Mouse (Mus musculus): Measurements from ENCODE around the gene Fgf14. TPM values are rescaled to one million over a fixed set of nuclear protein-coding genes. Genes with fewer than 3 reads are reported as not detected.
A peak's percentile ranks its signal among the peaks of the same experiment; 100 is the strongest.
"Not testable (repeated sequence)": the region's sequence is repeated elsewhere in the genome, so short reads cannot be mapped to it uniquely, and the experiment has no call there.

The Fgf14 gene
- total and polyA plus RNA-seq, 3 experiments, result 0.11 TPM; not detected in 2

GRCm38 (mm10) chr14:124446096-124446840 lies 230.7 kb downstream of the Fgf14 start:
- DNase-seq (ENCODE audit: low spot score) (no peak), ATAC-seq (ENCODE audit: extremely low read depth, insufficient number of reproducible peaks, low FRiP score, poor library complexity, severe bottlenecking) (no peak)
- no peaks in the 10 kb centered on the region for H3K27me3 ChIP-seq (ENCODE audit: insufficient read depth, low read length)
- H3K36me3 ChIP-seq (replicated peaks), result no peaks in the 10 kb centered on the region
- H3K9me3 ChIP-seq (replicated peaks), result no peaks in the 10 kb centered on the region
- TF ChIP-seq GATA1 (IDR thresholded peaks at IDR 0.05; ENCODE audit: borderline replicate concordance, low read length) (no peak), CTCF (IDR thresholded peaks at IDR 0.05; ENCODE audit: low read depth, low read length) (no peak), POLR2AphosphoS5 (IDR thresholded peaks at IDR 0.05; ENCODE audit: insufficient replicate concordance, low read depth, low read length) (no peak), GATA2 (IDR thresholded peaks at IDR 0.05; ENCODE audit: borderline replicate concordance, low read depth, low read length) (no peak), TAL1 (conservative IDR thresholded peaks at IDR 0.05; ENCODE audit: low read depth, low read length) (no peak)
- no peak overlapping the region for H3K4me3 ChIP-seq (ENCODE audit: low read depth, low read length)
- H3K4me1 ChIP-seq (ENCODE audit: insufficient read depth, low read depth, low read length), result no peaks in the 10 kb centered on the region

- Histone ChIP-seq H3K27me3 (ENCODE audit: insufficient read depth, low read length) (no peaks in the 10 kb centered on the region), H3K4me3 (ENCODE audit: low read depth, low read length) (no peak overlapping the region), H3K4me1 (ENCODE audit: insufficient read depth, low read depth, low read length) (no peaks in the 10 kb centered on the region), H3K36me3 (replicated peaks) (no peaks in the 10 kb centered on the region), H3K9me3 (replicated peaks) (no peaks in the 10 kb centered on the region)
- ATAC-seq (ENCODE audit: extremely low read depth, insufficient number of reproducible peaks, low FRiP score, poor library complexity, severe bottlenecking) (no peak), DNase-seq (ENCODE audit: low spot score) (no peak)
- no peak for TF ChIP-seq GATA1 (IDR thresholded peaks at IDR 0.05; ENCODE audit: borderline replicate concordance, low read length)
- no peak for TF ChIP-seq GATA2 (IDR thresholded peaks at IDR 0.05; ENCODE audit: borderline replicate concordance, low read depth, low read length)
- no peak for TF ChIP-seq TAL1 (conservative IDR thresholded peaks at IDR 0.05; ENCODE audit: low read depth, low read length)
- no peak for TF ChIP-seq CTCF (IDR thresholded peaks at IDR 0.05; ENCODE audit: low read depth, low read length)
- no peak for TF ChIP-seq POLR2AphosphoS5 (IDR thresholded peaks at IDR 0.05; ENCODE audit: insufficient replicate concordance, low read depth, low read length)
These were observed 232.1 kb downstream of the Fgf14 start for GRCm38 (mm10) chr14:124444831-124445230.

- not testable (repeated sequence) for ATAC-seq (ENCODE audit: extremely low read depth, insufficient number of reproducible peaks, low FRiP score, poor library complexity, severe bottlenecking); DNase-seq (ENCODE audit: low spot score)
These were observed 237.6 kb downstream of the Fgf14 start for GRCm38 (mm10) chr14:124439298-124439697.

GRCm38 (mm10) chr14:124411890-124412289 lies 265.0 kb downstream of the Fgf14 start:
- Histone ChIP-seq H3K4me1 (ENCODE audit: insufficient read depth, low read depth, low read length) (no peaks in the 10 kb centered on the region), H3K9me3 (replicated peaks) (no peaks in the 10 kb centered on the region), H3K27me3 (ENCODE audit: insufficient read depth, low read length) (no peaks in the 10 kb centered on the region), H3K36me3 (replicated peaks) (no peaks in the 10 kb centered on the region), H3K4me3 (ENCODE audit: low read depth, low read length) (no peak overlapping the region)
- no peak for DNase-seq (ENCODE audit: low spot score)
- no peak for ATAC-seq (ENCODE audit: extremely low read depth, insufficient number of reproducible peaks, low FRiP score, poor library complexity, severe bottlenecking)
- no peak for TF ChIP-seq GATA2 (IDR thresholded peaks at IDR 0.05; ENCODE audit: borderline replicate concordance, low read depth, low read length)
- no peak for TF ChIP-seq POLR2AphosphoS5 (IDR thresholded peaks at IDR 0.05; ENCODE audit: insufficient replicate concordance, low read depth, low read length)
- no peak for TF ChIP-seq GATA1 (IDR thresholded peaks at IDR 0.05; ENCODE audit: borderline replicate concordance, low read length)
- no peak for TF ChIP-seq CTCF (IDR thresholded peaks at IDR 0.05; ENCODE audit: low read depth, low read length)

More at GRCm38 (mm10) chr14:124439298-124439697, 237.6 kb downstream of the Fgf14 start:
- not testable (repeated sequence) for H3K36me3 ChIP-seq (replicated peaks); H3K4me3 ChIP-seq (ENCODE audit: low read depth, low read length); H3K27me3 ChIP-seq (ENCODE audit: insufficient read depth, low read length); H3K9me3 ChIP-seq (replicated peaks); H3K4me1 ChIP-seq (ENCODE audit: insufficient read depth, low read depth, low read length)

- H3K27me3 ChIP-seq (ENCODE audit: insufficient read depth, low read length), result no peaks in the 10 kb centered on the region
- no peak overlapping the region for H3K4me3 ChIP-seq (ENCODE audit: low read depth, low read length)
- ATAC-seq (ENCODE audit: extremely low read depth, insufficient number of reproducible peaks, low FRiP score, poor library complexity, severe bottlenecking) (no peak), DNase-seq (ENCODE audit: low spot score) (no peak)
- H3K4me1 ChIP-seq (ENCODE audit: insufficient read depth, low read depth, low read length), result no peaks in the 10 kb centered on the region
- no peaks in the 10 kb centered on the region for H3K9me3 ChIP-seq (replicated peaks)
- no peaks in the 10 kb centered on the region for H3K36me3 ChIP-seq (replicated peaks)
- peak; percentile 42 for TF ChIP-seq CTCF (IDR thresholded peaks at IDR 0.05; ENCODE audit: low read depth, low read length)
- TF ChIP-seq POLR2AphosphoS5 (IDR thresholded peaks at IDR 0.05; ENCODE audit: insufficient replicate concordance, low read depth, low read length), result no peak
These were observed 266.0 kb downstream of the Fgf14 start for GRCm38 (mm10) chr14:124410945-124411344.

GRCm38 (mm10) chr14:124328391-124328790 lies 348.5 kb downstream of the Fgf14 start:
- Histone ChIP-seq H3K9me3 (replicated peaks) (peaks cover 4% of the 10 kb centered on the region), H3K4me3 (ENCODE audit: low read depth, low read length) (no peak overlapping the region), H3K27me3 (ENCODE audit: insufficient read depth, low read length) (no peaks in the 10 kb centered on the region), H3K4me1 (ENCODE audit: insufficient read depth, low read depth, low read length) (no peaks in the 10 kb centered on the region), H3K36me3 (replicated peaks) (no peaks in the 10 kb centered on the region)
- no peak for DNase-seq (ENCODE audit: low spot score)
- TF ChIP-seq GATA2 (IDR thresholded peaks at IDR 0.05; ENCODE audit: borderline replicate concordance, low read depth, low read length) (no peak), TAL1 (conservative IDR thresholded peaks at IDR 0.05; ENCODE audit: low read depth, low read length) (no peak), GATA1 (IDR thresholded peaks at IDR 0.05; ENCODE audit: borderline replicate concordance, low read length) (no peak), CTCF (IDR thresholded peaks at IDR 0.05; ENCODE audit: low read depth, low read length) (no peak), POLR2AphosphoS5 (IDR thresholded peaks at IDR 0.05; ENCODE audit: insufficient replicate concordance, low read depth, low read length) (no peak)
- ATAC-seq (ENCODE audit: extremely low read depth, insufficient number of reproducible peaks, low FRiP score, poor library complexity, severe bottlenecking), result no peak

All from G1E (cell line).